In genomic region chr6:87811675-87812338, GRCm38 (mm10) we compare ENCODE assay signal across 8 mouse cellular contexts. TPM values are rescaled to one million over a fixed set of nuclear protein-coding genes. Genes with fewer than 3 reads are reported as not detected.
A peak's percentile ranks its signal among the peaks of the same experiment; 100 is the strongest.
DNase-seq lines count a peak whose midpoint lies in the region; ATAC-seq and TF ChIP-seq lines count a peak whose summit lies in the region.

TSS of gene Rab43 (minus strand) at chr6:87812164.

- H3K9ac ChIP-seq in embryonic facial prominence, embryonic 15.5 days: peak within 1 kb of the TSS; percentile 87
- H3K9ac ChIP-seq in kidney, embryonic 14.5 days (ENCODE audit: low read depth, low read length): peak within 1 kb of the TSS; percentile 74
- peak within 1 kb of the TSS; percentile 76 for H3K9ac ChIP-seq in limb, embryonic 15.5 days

- ATAC-seq in embryonic facial prominence, embryonic 15.5 days (ENCODE audit: insufficient number of reproducible peaks, low FRiP score, low TSS enrichment, low read depth): peak; percentile 97
- peak; percentile 96 for ATAC-seq in kidney, embryonic 14.5 days (ENCODE audit: low FRiP score, low TSS enrichment)
- ATAC-seq in limb, embryonic 15.5 days (ENCODE audit: insufficient number of reproducible peaks, low FRiP score, low TSS enrichment, low read depth): peak; percentile 97

- peak; percentile 69 for DNase-seq in 416B (ENCODE audit: low read depth)
- DNase-seq in heart, adult 9 months (ENCODE audit: low spot score in 2 of 2): peak; percentile 94 to 95
- peak; percentile 68 to 87 for DNase-seq in monocyte, adult 2 months (ENCODE audit: low read depth in 1 of 2, low spot score in 2 of 2)
- DNase-seq in spleen, postnatal 36 days (ENCODE audit: low spot score in 2 of 2): peak; percentile 93

- H3K27ac ChIP-seq in bone marrow, adult 2 months (ENCODE audit: control insufficient read depth, insufficient read depth, low read depth, low read length, poor library complexity): peak within 1 kb of the TSS; percentile 97
- H3K27ac ChIP-seq in embryonic facial prominence, embryonic 15.5 days (replicated peaks): peak within 1 kb of the TSS; percentile 81
- peak within 1 kb of the TSS; percentile 76 for H3K27ac ChIP-seq in kidney, embryonic 14.5 days (ENCODE audit: low read depth, low read length)
- H3K27ac ChIP-seq in limb, embryonic 15.5 days: peak within 1 kb of the TSS; percentile 85

- H3K27me3 ChIP-seq in embryonic facial prominence, embryonic 15.5 days: no peaks in the 10 kb centered on the region
- H3K27me3 ChIP-seq in kidney, embryonic 14.5 days (ENCODE audit: control insufficient read depth, insufficient read depth, low read length): no peaks in the 10 kb centered on the region
- no peaks in the 10 kb centered on the region for H3K27me3 ChIP-seq in limb, embryonic 15.5 days

- peak within 1 kb of the TSS; percentile 91 for H3K4me3 ChIP-seq in bone marrow, adult 2 months (replicated peaks; ENCODE audit: control insufficient read depth, low read depth, low read length)
- H3K4me3 ChIP-seq in embryonic facial prominence, embryonic 15.5 days (replicated peaks): peak within 1 kb of the TSS; percentile 80
- peak within 1 kb of the TSS; percentile 77 for H3K4me3 ChIP-seq in kidney, embryonic 14.5 days (ENCODE audit: low read length)
- peak within 1 kb of the TSS; percentile 81 for H3K4me3 ChIP-seq in limb, embryonic 15.5 days

- H3K4me1 ChIP-seq in bone marrow, adult 2 months (ENCODE audit: control insufficient read depth, insufficient read depth, low read length): peaks cover 8% of the 10 kb centered on the region; the same call in 1 of the 2 replicates
- peaks cover 27% of the 10 kb centered on the region for H3K4me1 ChIP-seq in embryonic facial prominence, embryonic 15.5 days
- peaks cover 17% of the 10 kb centered on the region for H3K4me1 ChIP-seq in kidney, embryonic 14.5 days (ENCODE audit: control insufficient read depth, insufficient read depth, low read length)
- H3K4me1 ChIP-seq in limb, embryonic 15.5 days: peaks cover 25% of the 10 kb centered on the region

- H3K9me3 ChIP-seq in embryonic facial prominence, embryonic 15.5 days (replicated peaks): no peaks in the 10 kb centered on the region
- H3K9me3 ChIP-seq in kidney, embryonic 14.5 days (ENCODE audit: control insufficient read depth, low read length): no peaks in the 10 kb centered on the region
- H3K9me3 ChIP-seq in limb, embryonic 15.5 days: no peaks in the 10 kb centered on the region

- peak; percentile 98 for TF ChIP-seq POLR2A in bone marrow, adult 2 months (IDR thresholded peaks at IDR 0.05; ENCODE audit: borderline replicate concordance, control insufficient read depth, low read depth, low read length)

- TF ChIP-seq CTCF in bone marrow, adult 2 months (IDR thresholded peaks at IDR 0.05; ENCODE audit: control insufficient read depth, insufficient read depth, low read length): no peak; the same call in 1 of the 2 replicates

- H3K36me3 ChIP-seq in embryonic facial prominence, embryonic 15.5 days: peaks cover 28% of the 10 kb centered on the region
- H3K36me3 ChIP-seq in kidney, embryonic 14.5 days (ENCODE audit: control insufficient read depth, insufficient read depth, low read length): peaks cover 8% of the 10 kb centered on the region
- H3K36me3 ChIP-seq in limb, embryonic 15.5 days: peaks cover 16% of the 10 kb centered on the region

- WGBS in bone marrow, adult 2 months: under 1% methylated on average over 53 of the region's 56 CpGs
- under 1% methylated on average over 43 of the region's 56 CpGs for WGBS in embryonic facial prominence, embryonic 15.5 days
- under 1% methylated on average over 51 of the region's 56 CpGs for WGBS in kidney, embryonic 14.5 days
- WGBS in limb, embryonic 15.5 days: under 1% methylated on average over 51 of the region's 56 CpGs

- peak within 1 kb of the TSS; percentile 91 for H3K4me2 ChIP-seq in embryonic facial prominence, embryonic 15.5 days (replicated peaks)
- peak within 1 kb of the TSS; percentile 90 for H3K4me2 ChIP-seq in kidney, embryonic 14.5 days (replicated peaks; ENCODE audit: low read depth, low read length)
- H3K4me2 ChIP-seq in limb, embryonic 15.5 days: peak within 1 kb of the TSS; percentile 90

RNA-seq across cellular contexts. Expression of gene Rab43, which starts in this region (rescaled TPM):
- polyA plus RNA-seq in bone marrow, adult 2 months (2011; ENCODE audit: insufficient read depth, insufficient read length, low replicate concordance, missing spikeins): 31.2 and 44.9 TPM in 2 replicates
- 11.5 and 18.0 TPM in 2 replicates for polyA plus RNA-seq in embryonic facial prominence, embryonic 15.5 days (2015; fragmentation: Nextera tagmentation; extraction: Ambion mirVana)
- 8.1 and 9.9 TPM in 2 replicates for polyA plus RNA-seq in kidney, embryonic 14.5 days (2014; fragmentation: Nextera tagmentation; extraction: Ambion mirVana)
- polyA plus RNA-seq in limb, embryonic 15.5 days (2015; fragmentation: Nextera tagmentation; extraction: Ambion mirVana): 11.9 and 12.5 TPM in 2 replicates

Comparison
In these comparisons a context has a peak if more than half of its experiments do, and no peak if none do; other contexts are left out.
1. Peak in every context shown above with its lines: DNase-seq, ATAC-seq, H3K4me3 ChIP-seq and H3K27ac ChIP-seq.